Mouse (Mus musculus): ENCODE results near the gene 3110009E18Rik. TPM values are rescaled to one million over a fixed set of nuclear protein-coding genes. Genes with fewer than 3 reads are reported as not detected.

3110009E18Rik gene
- polyA plus RNA-seq, 1 experiment from 2014 or later: 14.4 TPM

Other genes starting within 250 kb of the 3110009E18Rik start
- gene Tmem177, start 208.0 kb upstream of the 3110009E18Rik start, polyA plus RNA-seq (2015; fragmentation: Nextera tagmentation; extraction: Ambion mirVana): 6.7 and 7.7 TPM in 2 replicates
- gene Cfap221, start 124.0 kb upstream of the 3110009E18Rik start, polyA plus RNA-seq (2015; fragmentation: Nextera tagmentation; extraction: Ambion mirVana): 0.34 and 0.39 TPM in 2 replicates
- 0.19 and 0.31 TPM in 2 replicates for gene Sctr, start 114.3 kb upstream of the 3110009E18Rik start, polyA plus RNA-seq (2015; fragmentation: Nextera tagmentation; extraction: Ambion mirVana)
- 9.0 and 9.1 TPM in 2 replicates for gene Tmem37, start 47.1 kb upstream of the 3110009E18Rik start, polyA plus RNA-seq (2015; fragmentation: Nextera tagmentation; extraction: Ambion mirVana)
- gene Dbi, start 109 bp upstream of the 3110009E18Rik start, polyA plus RNA-seq (2015; fragmentation: Nextera tagmentation; extraction: Ambion mirVana): 442 and 452 TPM in 2 replicates
- gene Steap3, start 151.5 kb downstream of the 3110009E18Rik start, polyA plus RNA-seq (2015; fragmentation: Nextera tagmentation; extraction: Ambion mirVana): 3.0 and 3.1 TPM in 2 replicates
- gene C1ql2, start 219.4 kb downstream of the 3110009E18Rik start, polyA plus RNA-seq (2015; fragmentation: Nextera tagmentation; extraction: Ambion mirVana): 0.10 TPM in 1 of 2 replicates, not detected in the other

Data from lung, embryonic 15.5 days (tissue).